Mouse (Mus musculus) limb, embryonic 14.5 days (tissue): ENCODE measurements around the gene Srms. TPM values are rescaled to one million over a fixed set of nuclear protein-coding genes. Genes with fewer than 3 reads are reported as not detected.

Source experiments
- ATAC-seq: fragments of 200-750 bp; cut with Nextera tagmentation; 2 replicates; pipeline ENCODE4 v1.8.0; 2017; ENCODE audit warnings: low read depth, moderate number of reproducible peaks, moderate TSS enrichment; ENCODE audit not compliant: low FRiP score
- DNase-seq: peaks from one replicate; pipeline ENCODE4 v3.0.0-alpha.2; 2015; ENCODE audit warnings: low spot score
- H3K27ac ChIP-seq: fragments of 300-500 bp; sonication (generic); replicated peaks from 2 replicates; pipeline ENCODE4 v1.5.1; 2014; ENCODE audit warnings: low read depth, mild to moderate bottlenecking, low read length, moderate library complexity, mixed read lengths
- H3K27me3 ChIP-seq: fragments of 300-500 bp; sonication (generic); 2 replicates; pipeline ENCODE4 v1.6.1; 2014; ENCODE audit warnings: low read length, mixed read lengths; ENCODE audit not compliant: control insufficient read depth, insufficient read depth
- H3K36me3 ChIP-seq: fragments of 300-500 bp; sonication (generic); 2 replicates; pipeline ENCODE4 v1.6.1; 2014; ENCODE audit warnings: mild to moderate bottlenecking, low read length, moderate library complexity, mixed read lengths; ENCODE audit not compliant: control insufficient read depth, insufficient read depth
- H3K4me1 ChIP-seq: fragments of 300-500 bp; sonication (generic); 2 replicates; pipeline ENCODE4 v1.6.1; 2014; ENCODE audit warnings: antibody characterized with exemption, low read length, mixed read lengths; ENCODE audit not compliant: control insufficient read depth, insufficient read depth
- H3K4me2 ChIP-seq: fragments of 300-500 bp; sonication (generic); replicated peaks from 2 replicates; pipeline ENCODE4 v1.6.1; 2014; ENCODE audit warnings: low read depth, mild to moderate bottlenecking, low read length, moderate library complexity; ENCODE audit not compliant: severe bottlenecking
- H3K4me3 ChIP-seq: fragments of 300-500 bp; sonication (generic); replicated peaks from 2 replicates; pipeline ENCODE4 v1.5.1; 2014; ENCODE audit warnings: low read length
- H3K9ac ChIP-seq: fragments of 300-500 bp; sonication (generic); 2 replicates; pipeline ENCODE4 v1.6.1; 2014; ENCODE audit warnings: mild to moderate bottlenecking, low read depth, low read length, moderate library complexity; ENCODE audit not compliant: severe bottlenecking
- H3K9me3 ChIP-seq: fragments of 300-500 bp; sonication (generic); 2 replicates; pipeline ENCODE4 v1.6.1; 2016; ENCODE audit warnings: low read length; ENCODE audit not compliant: control insufficient read depth
- POLR2A ChIP-seq: fragments of 200-500 bp; IDR thresholded peaks from 2 replicates; pipeline ENCODE4 v1.8.0; 2012; ENCODE audit warnings: inconsistent platforms, mild to moderate bottlenecking, moderate library complexity, borderline replicate concordance; ENCODE audit not compliant: insufficient read depth, insufficient read length; ENCODE audit errors: extremely low read depth
- WGBS: fragments of 180-500 bp; shearing (Covaris S2); extraction: QIAGEN DNeasy Blood & Tissue Kit; methylation state at CpG from one replicate; pipeline ENCODE4 v1.1.7; 2014; 5-methylcytosine and 5-hydroxymethylcytosine counted together
- polyA plus RNA-seq, 2 experiments: library from polyadenylated mRNA; depleted of rRNA in 1 of 2; stranded (reverse) in 1 of 2; unstranded in 1 of 2; fragments of >200 nt; fragmentation: Nextera tagmentation in 1 of 2; extraction: Ambion mirVana in 1 of 2; gene quantifications; 2 replicates each; pipeline versions ENCODE4 v1.2.1 to v1.2.3; 2012 to 2014

The Srms gene
- polyA plus RNA-seq, 2 experiments, result 0.13 TPM; not detected in 1

GRCm38 (mm10) chr2:181205678-181206077, 7.3 kb downstream of the Srms start:
- H3K9me3 ChIP-seq, result no peaks in the 10 kb centered on the region
- H3K27me3 ChIP-seq, result no peaks in the 10 kb centered on the region
- H3K36me3 ChIP-seq, result no peaks in the 10 kb centered on the region
- 82% methylated on average over 5 of the region's 5 CpGs for WGBS
- H3K4me2 ChIP-seq, result no peak overlapping the region
- H3K4me1 ChIP-seq, result no peaks in the 10 kb centered on the region
- no peak overlapping the region for H3K9ac ChIP-seq
- no peak for ATAC-seq
- no peak for DNase-seq
- H3K4me3 ChIP-seq, result no peak overlapping the region
- no peak overlapping the region for H3K27ac ChIP-seq
- no peak for TF ChIP-seq POLR2A

DNA sequence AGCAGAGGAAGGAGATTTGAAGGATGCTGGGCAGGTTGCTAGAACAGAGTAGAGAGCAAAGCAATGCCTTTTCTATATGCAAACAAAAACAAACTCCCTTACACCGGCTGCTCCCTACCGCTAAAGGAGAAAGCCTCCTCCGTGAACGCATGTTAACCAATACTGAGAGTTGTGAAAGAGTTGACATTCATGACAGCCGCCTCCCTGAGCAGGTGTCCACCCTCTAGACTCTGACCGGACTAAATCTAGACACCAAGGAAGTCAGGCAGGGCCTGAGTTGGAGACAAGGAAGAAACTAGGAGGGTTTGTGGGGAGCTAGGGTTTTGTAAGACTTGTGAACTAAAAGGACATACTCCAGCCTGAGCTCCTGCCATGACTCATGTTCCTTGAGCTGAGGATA, 10.1 kb downstream of the Srms start:
- ATAC-seq, result no peak
- Histone ChIP-seq H3K4me1 (no peaks in the 10 kb centered on the region), H3K27ac (no peak overlapping the region), H3K9ac (no peak overlapping the region), H3K36me3 (no peaks in the 10 kb centered on the region), H3K27me3 (no peaks in the 10 kb centered on the region), H3K4me3 (no peak overlapping the region), H3K4me2 (no peak overlapping the region), H3K9me3 (no peaks in the 10 kb centered on the region)
- no peak for DNase-seq
- WGBS, result 78% methylated on average over 6 of the region's 6 CpGs
- no peak for TF ChIP-seq POLR2A

DNA sequence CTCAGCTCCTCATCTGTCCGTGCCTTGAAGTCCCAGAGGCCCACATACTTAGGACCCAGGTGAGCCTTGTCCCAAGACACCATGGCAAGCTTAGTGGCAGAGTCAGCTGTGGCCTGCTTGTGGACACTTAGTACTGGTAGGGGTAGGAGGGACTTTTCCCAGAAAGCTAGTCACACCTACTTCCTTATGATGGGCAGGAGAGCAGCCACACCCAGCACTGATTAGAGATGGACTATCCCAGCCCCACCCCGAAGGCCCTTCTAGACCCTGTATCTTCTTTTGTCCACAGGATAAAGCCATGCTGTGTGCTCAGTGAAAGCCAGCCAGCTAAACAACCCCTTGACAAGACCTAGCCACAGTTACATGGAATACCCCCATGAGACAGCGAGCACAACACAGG, 10.6 kb downstream of the Srms start, which contains the start of gene Ptk6:
Gene Ptk6, minus strand, starts transcription at position 368 of the 400 bp plus-strand sequence.
- Histone ChIP-seq H3K4me2 (no peak within 1 kb of the TSS), H3K36me3 (no peaks in the 10 kb centered on the region), H3K4me1 (no peaks in the 10 kb centered on the region), H3K4me3 (no peak within 1 kb of the TSS), H3K9ac (no peak within 1 kb of the TSS), H3K9me3 (no peaks in the 10 kb centered on the region), H3K27ac (no peak within 1 kb of the TSS), H3K27me3 (no peaks in the 10 kb centered on the region)
- DNase-seq (no peak), ATAC-seq (no peak)
- TF ChIP-seq POLR2A, result no peak
- 85% methylated on average over 3 of the region's 3 CpGs for WGBS

DNA sequence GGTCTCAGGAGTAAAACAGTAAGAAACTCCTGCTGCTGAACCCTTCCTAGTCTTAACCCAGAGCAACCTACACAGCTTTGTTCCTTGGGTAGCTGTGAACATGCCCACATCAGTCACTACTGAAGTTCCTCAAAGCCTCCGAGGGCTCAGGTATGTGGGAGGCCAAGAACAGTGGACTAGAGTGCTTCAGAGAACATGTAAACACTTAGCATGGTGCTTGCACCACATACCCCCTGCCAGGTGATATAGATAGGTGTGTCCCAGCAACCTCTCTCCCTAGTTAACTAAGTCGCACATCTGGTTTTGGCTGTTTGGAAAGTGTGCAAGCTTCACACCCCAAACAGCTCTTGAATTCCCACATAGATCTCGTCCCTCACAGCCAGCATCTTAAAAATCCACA, 11.4 kb downstream of the Srms start:
- no peak overlapping the region for H3K27ac ChIP-seq
- no peak overlapping the region for H3K4me2 ChIP-seq
- no peaks in the 10 kb centered on the region for H3K27me3 ChIP-seq
- no peaks in the 10 kb centered on the region for H3K36me3 ChIP-seq
- 62% methylated on average over 3 of the region's 3 CpGs for WGBS
- TF ChIP-seq POLR2A, result no peak
- H3K4me1 ChIP-seq, result no peaks in the 10 kb centered on the region
- H3K4me3 ChIP-seq, result no peak overlapping the region
- ATAC-seq (no peak), DNase-seq (no peak)
- H3K9ac ChIP-seq, result no peak overlapping the region
- no peaks in the 10 kb centered on the region for H3K9me3 ChIP-seq

- ATAC-seq, result no peak
- H3K36me3 ChIP-seq, result no peaks in the 10 kb centered on the region
- H3K27ac ChIP-seq, result no peak overlapping the region
- H3K4me2 ChIP-seq, result no peak overlapping the region
- H3K4me3 ChIP-seq, result no peak overlapping the region
- WGBS, result 83% methylated on average over 4 of the region's 4 CpGs
- TF ChIP-seq POLR2A, result no peak
- H3K9me3 ChIP-seq, result no peaks in the 10 kb centered on the region
- no peaks in the 10 kb centered on the region for H3K4me1 ChIP-seq
- DNase-seq, result no peak
- no peaks in the 10 kb centered on the region for H3K27me3 ChIP-seq
- no peak overlapping the region for H3K9ac ChIP-seq
Observed at GRCm38 (mm10) chr2:181196628-181197300, 16.2 kb downstream of the Srms start.
